ENCODE assay signal across 19 mouse cellular contexts in the genomic region with DNA sequence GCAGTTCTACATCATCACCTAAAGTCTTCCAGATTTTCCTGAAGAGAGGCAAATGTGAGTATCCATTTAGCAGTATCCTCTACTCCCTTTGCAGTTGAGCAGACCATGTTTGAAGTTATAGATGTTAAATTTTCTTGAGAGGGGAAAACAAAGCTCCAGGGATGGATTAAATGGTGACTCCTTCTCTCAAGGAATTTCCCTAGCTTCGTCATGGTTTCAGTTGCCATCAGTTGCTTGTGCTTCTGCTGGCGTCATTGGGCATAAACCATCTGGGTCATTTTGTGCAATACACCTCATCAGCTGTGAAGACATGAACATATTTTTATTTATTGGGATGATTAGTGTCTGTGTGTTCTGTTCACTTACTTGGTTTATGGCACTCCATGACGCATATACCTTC.
DNase-seq lines count a peak whose midpoint lies in the region; ATAC-seq and TF ChIP-seq lines count a peak whose summit lies in the region.
"Had no signal": no experiment of that assay in that cellular context is flagged by ENCODE, and none has a peak within 500 bp of the region (broad histone marks: within the 10 kb centered on the region; RNA-seq: fewer than 3 reads in every experiment).

No protein-coding gene starts in this region.

- no peaks in the 10 kb centered on the region for H3K9me3 ChIP-seq in heart, embryonic 10.5 days
- no peaks in the 10 kb centered on the region for H3K9me3 ChIP-seq in CH12.LX (replicated peaks; ENCODE audit: low read length)
- no peaks in the 10 kb centered on the region for H3K9me3 ChIP-seq in midbrain, embryonic 14.5 days (ENCODE audit: control insufficient read depth, low read length)

- H3K79me2 ChIP-seq in CH12.LX (replicated peaks; ENCODE audit: control insufficient read depth, extremely low read depth, insufficient read depth, poor library complexity, severe bottlenecking), result peaks cover 50% of the 10 kb centered on the region

- TF ChIP-seq CTCF in CH12.LX (conservative IDR thresholded peaks at IDR 0.05 in 1 of 2, IDR thresholded peaks at IDR 0.05 in 1 of 2; ENCODE audit: low read depth in 2 of 2, low read length in 2 of 2), result no peak

- TF ChIP-seq RAD21 in CH12.LX (IDR thresholded peaks at IDR 0.05; ENCODE audit: low read depth, low read length), result no peak

- H3K27me3 ChIP-seq in heart, embryonic 10.5 days (ENCODE audit: insufficient read depth, poor library complexity, severe bottlenecking), result no peaks in the 10 kb centered on the region
- no peaks in the 10 kb centered on the region for H3K27me3 ChIP-seq in CH12.LX (replicated peaks)
- no peaks in the 10 kb centered on the region for H3K27me3 ChIP-seq in midbrain, embryonic 14.5 days (ENCODE audit: control insufficient read depth, insufficient read depth, low read length)
- H3K27me3 ChIP-seq: Patski had no signal

- in situ Hi-C loops in CH12.LX (cut with MboI; ENCODE audit: low pct_ligation_motif_present, low pct_unique_long_range_greater_than_20kb, low sequenced_read_pairs), result no loop called here

- H3K9ac ChIP-seq in CH12.LX (ENCODE audit: insufficient read depth, low read depth), result peak overlapping the region; percentile 87
- H3K9ac ChIP-seq in midbrain, embryonic 14.5 days (replicated peaks; ENCODE audit: low read length), result no peak overlapping the region

- peak; percentile 82; the same call in 1 of the 2 replicates for TF ChIP-seq EP300 in CH12.LX (IDR thresholded peaks at IDR 0.05; ENCODE audit: low read length)

- no peak overlapping the region for H3K27ac ChIP-seq in heart, embryonic 10.5 days
- H3K27ac ChIP-seq in CH12.LX (ENCODE audit: insufficient read depth, low read depth), result peak overlapping the region; percentile 99
- no peak overlapping the region for H3K27ac ChIP-seq in midbrain, embryonic 14.5 days (replicated peaks; ENCODE audit: low read depth, low read length)

- peak overlapping the region; percentile 95 for H3K4me2 ChIP-seq in CH12.LX (ENCODE audit: insufficient read depth, low read depth, poor library complexity, severe bottlenecking)
- no peak overlapping the region for H3K4me2 ChIP-seq in midbrain, embryonic 14.5 days (ENCODE audit: low read length)

- peaks cover 5% of the 10 kb centered on the region; the same call in 1 of the 2 replicates for H3K4me1 ChIP-seq in heart, embryonic 10.5 days
- H3K4me1 ChIP-seq in CH12.LX (ENCODE audit: control insufficient read depth in 1 of 2, insufficient read depth in 2 of 2), result peaks cover 26 to 60% of the 10 kb centered on the region in 2 experiments
- H3K4me1 ChIP-seq in midbrain, embryonic 14.5 days (ENCODE audit: control insufficient read depth, insufficient read depth, low read length), result no peaks in the 10 kb centered on the region

- no peak for ATAC-seq in midbrain, embryonic 14.5 days (ENCODE audit: low FRiP score, low TSS enrichment)
- ATAC-seq: activated CD4-positive, CD25-positive, alpha-beta regulatory T cell, adult 4 months; CD4-positive, CD25-positive, alpha-beta regulatory T cell, adult 4 months; Patski had no signal

- DNase-seq in heart, adult 11 months, result peak; percentile 6
- no peak for DNase-seq in heart, embryonic 10.5 days (ENCODE audit: low spot score)
- DNase-seq in CH12.LX (ENCODE audit: extremely low read depth), result no peak
- DNase-seq in midbrain, embryonic 14.5 days, result no peak
- DNase-seq: adrenal gland, adult 2 months; adrenal gland, adult 8-10 months; adrenal gland, postnatal 10 days; adrenal gland, postnatal 14 days; adrenal gland, postnatal 25 days; adrenal gland, postnatal 36 days; B cell, adult 2 months; cerebellum, adult 11 months; cerebellum, adult 11-12 months; cerebellum, adult 18-20 months; cerebellum, adult 2 months had no signal

- H3K4me3 ChIP-seq in heart, embryonic 10.5 days, result no peak overlapping the region
- peak overlapping the region in 1 of 3 experiments; percentile 62 for H3K4me3 ChIP-seq in CH12.LX (replicated peaks in 1 of 3; ENCODE audit: low read depth in 2 of 3, low read length in 2 of 3, poor library complexity in 1 of 3)
- no peak overlapping the region for H3K4me3 ChIP-seq in midbrain, embryonic 14.5 days (replicated peaks; ENCODE audit: low read depth, low read length)

- dilution Hi-C loops in CH12.LX (cut with MboI; ENCODE audit: extremely low pct_ligation_motif_present, extremely low pct_unique_long_range_greater_than_20kb, low sequenced_read_pairs), result no loop called here

- 87% methylated on average over 3 of the region's 3 CpGs for WGBS in heart, embryonic 10.5 days
- WGBS in midbrain, embryonic 14.5 days, result 92% methylated on average over 3 of the region's 3 CpGs

- H3K36me3 ChIP-seq in heart, embryonic 10.5 days, result no peaks in the 10 kb centered on the region
- H3K36me3 ChIP-seq in CH12.LX (replicated peaks in 1 of 2; ENCODE audit: control insufficient read depth in 1 of 2, insufficient read depth in 1 of 2, low read length in 1 of 2), result peaks cover 16 to 44% of the 10 kb centered on the region in 2 experiments
- no peaks in the 10 kb centered on the region for H3K36me3 ChIP-seq in midbrain, embryonic 14.5 days (ENCODE audit: control insufficient read depth, insufficient read depth, low read length)
- H3K36me3 ChIP-seq: G1E had no signal

- no peak; the same call in 1 of the 2 replicates for TF ChIP-seq POLR2A in CH12.LX (IDR thresholded peaks at IDR 0.05; ENCODE audit: low read depth, low read length)

TF ChIP-seq in CH12.LX, 34 proteins besides CTCF, POLR2A, EP300 and RAD21:
- TF ChIP-seq USF1 (IDR thresholded peaks at IDR 0.05; ENCODE audit: low read depth, low read length), result no peak
- TF ChIP-seq JUN (IDR thresholded peaks at IDR 0.05; ENCODE audit: insufficient read depth, low read depth, low read length), result no peak
- no peak for TF ChIP-seq UBTF (IDR thresholded peaks at IDR 0.05; ENCODE audit: low read depth, low read length)
- TF ChIP-seq MAZ (IDR thresholded peaks at IDR 0.05; ENCODE audit: low read depth, low read length), result no peak
- no peak for TF ChIP-seq KAT2A (IDR thresholded peaks at IDR 0.05; ENCODE audit: insufficient replicate concordance, low read length)
- no peak for TF ChIP-seq GABPA (IDR thresholded peaks at IDR 0.05; ENCODE audit: insufficient replicate concordance, low read depth, low read length)
- no peak for TF ChIP-seq E2F4 (IDR thresholded peaks at IDR 0.05; ENCODE audit: insufficient replicate concordance, low read depth, low read length)
- TF ChIP-seq NRF1 (IDR thresholded peaks at IDR 0.05; ENCODE audit: low read depth, low read length), result no peak
- 0 out of 2 replicates have a peak, but pooled peaks have one; percentile 67 for TF ChIP-seq TCF12 (IDR thresholded peaks at IDR 0.05; ENCODE audit: low read depth, low read length)
- TF ChIP-seq HCFC1 (IDR thresholded peaks at IDR 0.05; ENCODE audit: low read depth, low read length), result no peak; the same call in 1 of the 2 replicates
- no peak for TF ChIP-seq SMC3 (IDR thresholded peaks at IDR 0.05; ENCODE audit: low read depth, low read length)
- no peak for TF ChIP-seq PAX5 (IDR thresholded peaks at IDR 0.05; ENCODE audit: low read length)
- no peak for TF ChIP-seq CHD1 (IDR thresholded peaks at IDR 0.05; ENCODE audit: low read depth, low read length)
- TF ChIP-seq MAFK (IDR thresholded peaks at IDR 0.05; ENCODE audit: insufficient replicate concordance, low read length), result no peak
- TF ChIP-seq ETS1 (conservative IDR thresholded peaks at IDR 0.05; ENCODE audit: low read depth, low read length), result peak; percentile 93
- no peak for TF ChIP-seq ZC3H11A (IDR thresholded peaks at IDR 0.05; ENCODE audit: low read depth, low read length)
- TF ChIP-seq TBP (conservative IDR thresholded peaks at IDR 0.05; ENCODE audit: low read depth, low read length), result peak; percentile 69; the same call in 1 of the 2 replicates
- peak; percentile 41; the same call in 1 of the 2 replicates for TF ChIP-seq MAX (IDR thresholded peaks at IDR 0.05; ENCODE audit: low read length)
- TF ChIP-seq BHLHE40 (IDR thresholded peaks at IDR 0.05; ENCODE audit: low read depth, low read length), result peak; percentile 78
- TF ChIP-seq NELFE (IDR thresholded peaks at IDR 0.05; ENCODE audit: low read depth, low read length), result no peak
- no peak for TF ChIP-seq ZKSCAN1 (IDR thresholded peaks at IDR 0.05; ENCODE audit: borderline replicate concordance, low read depth, low read length)
- TF ChIP-seq MYC (IDR thresholded peaks at IDR 0.05; ENCODE audit: low read depth, low read length), result no peak
- TF ChIP-seq RCOR1 (conservative IDR thresholded peaks at IDR 0.05; ENCODE audit: low read depth, low read length), result no peak
- no peak for TF ChIP-seq CHD2 (IDR thresholded peaks at IDR 0.05; ENCODE audit: low read length)
- TF ChIP-seq POLR2AphosphoS2 (IDR thresholded peaks at IDR 0.05; ENCODE audit: low read depth, low read length), result no peak
- no peak for TF ChIP-seq MXI1 (IDR thresholded peaks at IDR 0.05; ENCODE audit: low read depth, low read length)
- 0 out of 2 replicates have a peak, but pooled peaks have one; percentile 32 for TF ChIP-seq JUND (conservative IDR thresholded peaks at IDR 0.05; ENCODE audit: low read depth, low read length)
- peak; percentile 14; the same call in 1 of the 2 replicates for TF ChIP-seq ELF1 (IDR thresholded peaks at IDR 0.05; ENCODE audit: low read depth, low read length)
- TF ChIP-seq ZMIZ1 (IDR thresholded peaks at IDR 0.05; ENCODE audit: low read depth, low read length), result peak; percentile 44
- no peak for TF ChIP-seq USF2 (conservative IDR thresholded peaks at IDR 0.05; ENCODE audit: low read depth, low read length)
- peak; percentile 80; the same call in 1 of the 2 replicates for TF ChIP-seq MEF2A (IDR thresholded peaks at IDR 0.05; ENCODE audit: borderline replicate concordance, low read depth, low read length)
- no peak for TF ChIP-seq SIN3A (IDR thresholded peaks at IDR 0.05; ENCODE audit: low read length)
- TF ChIP-seq IRF4 (IDR thresholded peaks at IDR 0.05; ENCODE audit: low read depth, low read length), result peak; percentile 90
- TF ChIP-seq ZNF384 (IDR thresholded peaks at IDR 0.05; ENCODE audit: low read depth, low read length), result no peak
